ENCODE assay signal across 8 mouse cellular contexts in genomic region chr7:45716460-45716857, GRCm38 (mm10). TPM values are rescaled to one million over a fixed set of nuclear protein-coding genes. Genes with fewer than 3 reads are reported as not detected.
A peak's percentile ranks its signal among the peaks of the same experiment; 100 is the strongest.
DNase-seq lines count a peak whose midpoint lies in the region; ATAC-seq and TF ChIP-seq lines count a peak whose summit lies in the region.

No protein-coding gene starts in this region.

- no peak for TF ChIP-seq CTCF in layer of hippocampus, adult 2 months (conservative IDR thresholded peaks at IDR 0.05)
- no peak for TF ChIP-seq CTCF in hindbrain, postnatal 0 days (IDR thresholded peaks at IDR 0.05; ENCODE audit: low read depth)
- no peak for TF ChIP-seq CTCF in midbrain, postnatal 0 days (IDR thresholded peaks at IDR 0.05)

- intact Hi-C loops in left cerebral cortex, postnatal 4 days (cut with DNase I): no loop called here

- H3K4me2 ChIP-seq in embryonic facial prominence, embryonic 14.5 days (ENCODE audit: low read depth, low read length): peak overlapping the region; percentile 71
- peak overlapping the region; percentile 85 for H3K4me2 ChIP-seq in hindbrain, postnatal 0 days (ENCODE audit: low read depth, low read length)
- H3K4me2 ChIP-seq in midbrain, postnatal 0 days (ENCODE audit: low read depth, low read length, poor library complexity, severe bottlenecking): peak overlapping the region; percentile 62

- H3K36me3 ChIP-seq in embryonic facial prominence, embryonic 14.5 days (ENCODE audit: control insufficient read depth, insufficient read depth, low read length): peaks cover 47% of the 10 kb centered on the region
- peaks cover 38% of the 10 kb centered on the region for H3K36me3 ChIP-seq in hindbrain, postnatal 0 days (ENCODE audit: insufficient read depth, low read length)
- peaks cover 33% of the 10 kb centered on the region for H3K36me3 ChIP-seq in midbrain, postnatal 0 days (ENCODE audit: insufficient read depth, low read length)

- 0 out of 2 replicates have a peak overlapping the region, but pooled peaks have one; percentile 34 for H3K9ac ChIP-seq in embryonic facial prominence, embryonic 14.5 days (ENCODE audit: low read depth, low read length)
- no peak overlapping the region for H3K9ac ChIP-seq in hindbrain, postnatal 0 days (replicated peaks; ENCODE audit: low read length)
- no peak overlapping the region for H3K9ac ChIP-seq in midbrain, postnatal 0 days (replicated peaks; ENCODE audit: low read length, poor library complexity, severe bottlenecking)

- H3K27ac ChIP-seq in layer of hippocampus, adult 2 months: no peak overlapping the region
- H3K27ac ChIP-seq in embryonic facial prominence, embryonic 14.5 days (replicated peaks; ENCODE audit: low read depth, low read length): no peak overlapping the region
- H3K27ac ChIP-seq in hindbrain, postnatal 0 days: no peak overlapping the region
- no peak overlapping the region for H3K27ac ChIP-seq in midbrain, postnatal 0 days (ENCODE audit: low read depth, low read length)

- no peaks in the 10 kb centered on the region for H3K27me3 ChIP-seq in embryonic facial prominence, embryonic 14.5 days (replicated peaks; ENCODE audit: control insufficient read depth, insufficient read depth, low read length)
- no peaks in the 10 kb centered on the region for H3K27me3 ChIP-seq in hindbrain, postnatal 0 days (ENCODE audit: insufficient read depth, low read length)
- H3K27me3 ChIP-seq in midbrain, postnatal 0 days (ENCODE audit: insufficient read depth, low read length): no peaks in the 10 kb centered on the region

- no peaks in the 10 kb centered on the region for H3K9me3 ChIP-seq in embryonic facial prominence, embryonic 14.5 days (ENCODE audit: control insufficient read depth, low read length)
- H3K9me3 ChIP-seq in hindbrain, postnatal 0 days (ENCODE audit: low read length): no peaks in the 10 kb centered on the region
- no peaks in the 10 kb centered on the region for H3K9me3 ChIP-seq in midbrain, postnatal 0 days (ENCODE audit: low read length)

- peaks cover 21% of the 10 kb centered on the region for H3K4me1 ChIP-seq in embryonic facial prominence, embryonic 14.5 days (ENCODE audit: control insufficient read depth, insufficient read depth, low read length)
- peaks cover 27% of the 10 kb centered on the region for H3K4me1 ChIP-seq in hindbrain, postnatal 0 days (ENCODE audit: insufficient read depth, low read length)
- H3K4me1 ChIP-seq in midbrain, postnatal 0 days (ENCODE audit: insufficient read depth, low read length): peaks cover 9% of the 10 kb centered on the region

- ATAC-seq in embryonic facial prominence, embryonic 14.5 days (ENCODE audit: low read depth): no peak
- ATAC-seq in hindbrain, postnatal 0 days: no peak
- ATAC-seq in midbrain, postnatal 0 days (ENCODE audit: low FRiP score): no peak

- H3K4me3 ChIP-seq in layer of hippocampus, adult 2 months: peak overlapping the region; percentile 80
- H3K4me3 ChIP-seq in embryonic facial prominence, embryonic 14.5 days (ENCODE audit: low read depth, low read length): peak overlapping the region; percentile 79
- peak overlapping the region; percentile 82; the same call in 1 of the 2 replicates for H3K4me3 ChIP-seq in hindbrain, postnatal 0 days (ENCODE audit: low read length)
- H3K4me3 ChIP-seq in midbrain, postnatal 0 days (ENCODE audit: low read depth, low read length): no peak overlapping the region; the same call in 1 of the 2 replicates

- no peak for DNase-seq in layer of hippocampus, adult 2 months (ENCODE audit: low spot score in 2 of 2)
- no peak for DNase-seq in layer of hippocampus, postnatal 10 days (ENCODE audit: low spot score in 2 of 2)
- DNase-seq in embryonic facial prominence, embryonic 14.5 days (ENCODE audit: low spot score): no peak
- DNase-seq in hindbrain, postnatal 0 days (ENCODE audit: low spot score): no peak
- DNase-seq in midbrain, postnatal 0 days (ENCODE audit: low spot score): no peak
- no peak for DNase-seq in B cell, adult 2 months
- DNase-seq in natural killer cell, adult 2 months (ENCODE audit: low spot score in 2 of 2): no peak
- DNase-seq in left cerebral cortex, postnatal 4 days: no peak

- 88% methylated on average over 3 of the region's 3 CpGs for WGBS in embryonic facial prominence, embryonic 14.5 days
- WGBS in hindbrain, postnatal 0 days: 89% methylated on average over 3 of the region's 3 CpGs
- 96% methylated on average over 3 of the region's 3 CpGs for WGBS in midbrain, postnatal 0 days

RNA-seq across cellular contexts. Expression of gene Rpl18, which starts 1.2 kb away (rescaled TPM):
- 100 to 1,000 TPM; 342 to 353 TPM for total RNA-seq in layer of hippocampus, adult 2 months (2021)
- 100 to 1,000 TPM; 497 to 584 TPM for total RNA-seq in layer of hippocampus, postnatal 10 days (2021)
- 1,174 and 1,204 TPM in 2 replicates for polyA plus RNA-seq in embryonic facial prominence, embryonic 14.5 days (2014; fragmentation: Nextera tagmentation; extraction: Ambion mirVana)
- total RNA-seq in hindbrain, postnatal 0 days (2014; rRNA removed): 999 and 1,175 TPM in 2 replicates
- polyA plus RNA-seq in hindbrain, postnatal 0 days (2015; fragmentation: Nextera tagmentation; extraction: Ambion mirVana): 519 and 535 TPM in 2 replicates
- 801 and 989 TPM in 2 replicates for total RNA-seq in midbrain, postnatal 0 days (2014; rRNA removed)
- polyA plus RNA-seq in midbrain, postnatal 0 days (2015; fragmentation: Nextera tagmentation; extraction: Ambion mirVana): 473 and 492 TPM in 2 replicates
- total RNA-seq in left cerebral cortex, postnatal 4 days (2021): 100 to 1,000 TPM; 640 to 672 TPM

RNA-seq across cellular contexts. Expression of gene Sphk2, which starts 1.3 kb away (rescaled TPM):
- 10 to 100 TPM; 32.3 to 35.8 TPM for total RNA-seq in layer of hippocampus, adult 2 months (2021)
- total RNA-seq in layer of hippocampus, postnatal 10 days (2021): 10 to 100 TPM; 27.3 to 27.7 TPM
- polyA plus RNA-seq in embryonic facial prominence, embryonic 14.5 days (2014; fragmentation: Nextera tagmentation; extraction: Ambion mirVana): 24.0 and 25.6 TPM in 2 replicates
- 27.4 and 31.6 TPM in 2 replicates for total RNA-seq in hindbrain, postnatal 0 days (2014; rRNA removed)
- 17.8 and 18.5 TPM in 2 replicates for polyA plus RNA-seq in hindbrain, postnatal 0 days (2015; fragmentation: Nextera tagmentation; extraction: Ambion mirVana)
- total RNA-seq in midbrain, postnatal 0 days (2014; rRNA removed): 22.4 and 23.5 TPM in 2 replicates
- 15.8 and 18.1 TPM in 2 replicates for polyA plus RNA-seq in midbrain, postnatal 0 days (2015; fragmentation: Nextera tagmentation; extraction: Ambion mirVana)
- total RNA-seq in left cerebral cortex, postnatal 4 days (2021): 10 to 100 TPM; 23.6 to 24.6 TPM

RNA-seq across cellular contexts. Expression of gene Fam83e, which starts 4.6 kb away (rescaled TPM):
- total RNA-seq in layer of hippocampus, adult 2 months (2021): under 1 TPM; 0.27 to 0.33 TPM
- under 1 TPM; 0.34 to 0.51 TPM for total RNA-seq in layer of hippocampus, postnatal 10 days (2021)
- 0.36 and 0.39 TPM in 2 replicates for polyA plus RNA-seq in embryonic facial prominence, embryonic 14.5 days (2014; fragmentation: Nextera tagmentation; extraction: Ambion mirVana)
- 0.11 and 0.16 TPM in 2 replicates for total RNA-seq in hindbrain, postnatal 0 days (2014; rRNA removed)
- polyA plus RNA-seq in hindbrain, postnatal 0 days (2015; fragmentation: Nextera tagmentation; extraction: Ambion mirVana): 0.09 and 0.25 TPM in 2 replicates
- total RNA-seq in midbrain, postnatal 0 days (2014; rRNA removed): 0.14 TPM in 1 of 2 replicates, not detected in the other
- 0.16 and 0.25 TPM in 2 replicates for polyA plus RNA-seq in midbrain, postnatal 0 days (2015; fragmentation: Nextera tagmentation; extraction: Ambion mirVana)
- total RNA-seq in left cerebral cortex, postnatal 4 days (2021): 1 to 10 TPM in 1 of 2 experiments, under 1 TPM in 1; 0.62 to 1.1 TPM

RNA-seq across cellular contexts. Expression of gene Spaca4, which starts 9.2 kb away (rescaled TPM):
- not detected for total RNA-seq in layer of hippocampus, adult 2 months (2021)
- not detected for total RNA-seq in layer of hippocampus, postnatal 10 days (2021)
- polyA plus RNA-seq in embryonic facial prominence, embryonic 14.5 days (2014; fragmentation: Nextera tagmentation; extraction: Ambion mirVana): not detected in 2 replicates
- total RNA-seq in hindbrain, postnatal 0 days (2014; rRNA removed): not detected in 2 replicates
- polyA plus RNA-seq in hindbrain, postnatal 0 days (2015; fragmentation: Nextera tagmentation; extraction: Ambion mirVana): not detected in 2 replicates
- not detected in 2 replicates for total RNA-seq in midbrain, postnatal 0 days (2014; rRNA removed)
- polyA plus RNA-seq in midbrain, postnatal 0 days (2015; fragmentation: Nextera tagmentation; extraction: Ambion mirVana): not detected in 2 replicates
- not detected for total RNA-seq in left cerebral cortex, postnatal 4 days (2021)

RNA-seq across cellular contexts. Expression of gene Dbp, which starts 11.6 kb away (rescaled TPM):
- 10 to 100 TPM; 69.2 to 72.8 TPM for total RNA-seq in layer of hippocampus, adult 2 months (2021)
- 10 to 100 TPM; 37.1 to 43.4 TPM for total RNA-seq in layer of hippocampus, postnatal 10 days (2021)
- polyA plus RNA-seq in embryonic facial prominence, embryonic 14.5 days (2014; fragmentation: Nextera tagmentation; extraction: Ambion mirVana): 3.4 and 4.7 TPM in 2 replicates
- 4.2 and 12.2 TPM in 2 replicates for total RNA-seq in hindbrain, postnatal 0 days (2014; rRNA removed)
- 4.6 and 5.3 TPM in 2 replicates for polyA plus RNA-seq in hindbrain, postnatal 0 days (2015; fragmentation: Nextera tagmentation; extraction: Ambion mirVana)
- 8.4 and 9.6 TPM in 2 replicates for total RNA-seq in midbrain, postnatal 0 days (2014; rRNA removed)
- polyA plus RNA-seq in midbrain, postnatal 0 days (2015; fragmentation: Nextera tagmentation; extraction: Ambion mirVana): 4.6 and 4.8 TPM in 2 replicates
- 10 to 100 TPM; 19.1 to 22.2 TPM for total RNA-seq in left cerebral cortex, postnatal 4 days (2021)
